Mouse (Mus musculus) left cerebral cortex, adult 6 months (tissue): Measurements from ENCODE around the gene Gm13941. TPM values are rescaled to one million over a fixed set of nuclear protein-coding genes. Genes with fewer than 3 reads are reported as not detected.

Experiments
- long read RNA-seq, 2 experiments: library from polyadenylated mRNA; unstranded; transcript quantifications; one replicate each; pipeline ENCODE4 v2.0.0; 2019 to 2020
- polyA plus RNA-seq: library from polyadenylated mRNA; unstranded; fragments of <200 nt; fragmentation: Nextera tagmentation; gene quantifications from 2 replicates; pipeline ENCODE4 v1.2.3, GENCODE M21; 2021

Gm13941 gene
- polyA plus RNA-seq: not detected in 2 replicates
- long read RNA-seq, experiment 1: 0 reads
- long read RNA-seq, experiment 2: 0 reads

GRCm38 (mm10) chr2:111105882-111106281 is at the start of gene Gm13941:
TSS of gene Gm13941 (minus strand) at chr2:111105982.

GRCm38 (mm10) chr2:111152836-111153235 is 47.1 kb upstream of the Gm13941 start, which contains the start of gene Gm15130:
TSS of gene Gm15130 (minus strand) at chr2:111152936.

Other genes with a start within 250 kb of the Gm13941 start
- 18.9 and 22.5 TPM in 2 replicates for gene Ano3, start 155.1 kb downstream of the Gm13941 start, polyA plus RNA-seq
- not detected in 2 replicates for gene Gm15130, start 47.0 kb upstream of the Gm13941 start, polyA plus RNA-seq
- not detected in 2 replicates for gene 4930430A15Rik, start 123.6 kb upstream of the Gm13941 start, polyA plus RNA-seq
- not detected in 2 replicates for gene Olfr1275, start 129.3 kb upstream of the Gm13941 start, polyA plus RNA-seq
- gene Olfr1276, start 148.5 kb upstream of the Gm13941 start, polyA plus RNA-seq: not detected in 2 replicates
- gene Olfr1277, start 168.1 kb upstream of the Gm13941 start, polyA plus RNA-seq: not detected in 2 replicates
- gene Olfr1278, start 184.2 kb upstream of the Gm13941 start, polyA plus RNA-seq: not detected in 2 replicates
- not detected in 2 replicates for gene Olfr1279, start 194.7 kb upstream of the Gm13941 start, polyA plus RNA-seq
- not detected in 2 replicates for gene Olfr1280, start 208.0 kb upstream of the Gm13941 start, polyA plus RNA-seq
- gene Olfr1281, start 220.5 kb upstream of the Gm13941 start, polyA plus RNA-seq: not detected in 2 replicates
- not detected in 2 replicates for gene Olfr1282, start 230.1 kb upstream of the Gm13941 start, polyA plus RNA-seq